Mouse (Mus musculus) G1E (cell line): ENCODE measurements around the gene Tgfa. TPM values are rescaled to one million over a fixed set of nuclear protein-coding genes. Genes with fewer than 3 reads are reported as not detected.

Source experiments
- ATAC-seq: 2 replicates; pipeline ENCODE4 v1.8.0; 2016; ENCODE audit warnings: mild to moderate bottlenecking; ENCODE audit not compliant: insufficient number of reproducible peaks, poor library complexity, low FRiP score, severe bottlenecking; ENCODE audit errors: extremely low read depth
- DNase-seq: peaks from one replicate; pipeline ENCODE4 v3.0.0; 2012; ENCODE audit warnings: low spot score
- H3K27me3 ChIP-seq: 2 replicates; pipeline ENCODE4 v1.6.1; 2012; ENCODE audit warnings: mild to moderate bottlenecking, low read length, inconsistent platforms; ENCODE audit not compliant: insufficient read depth
- H3K36me3 ChIP-seq: replicated peaks from 2 replicates; pipeline ENCODE3; 2012; ENCODE audit warnings: mild to moderate bottlenecking, inconsistent platforms
- H3K4me1 ChIP-seq: 2 replicates; pipeline ENCODE4 v1.6.1; 2012; ENCODE audit warnings: low read depth, low read length, inconsistent platforms, mixed read lengths; ENCODE audit not compliant: insufficient read depth
- H3K4me3 ChIP-seq: 2 replicates; pipeline ENCODE4 v1.5.1; 2012; ENCODE audit warnings: low read depth, mild to moderate bottlenecking, inconsistent platforms, low read length, moderate library complexity, mixed read lengths
- H3K9me3 ChIP-seq: replicated peaks from 2 replicates; pipeline ENCODE4 v1.6.1; 2012; ENCODE audit warnings: inconsistent platforms
- CTCF ChIP-seq: IDR thresholded peaks from 2 replicates; pipeline ENCODE4 v1.5.1; 2012; ENCODE audit warnings: low read depth, low read length, inconsistent platforms, mixed read lengths
- GATA1 ChIP-seq: IDR thresholded peaks from 2 replicates; pipeline ENCODE4 v1.6.1; 2012; ENCODE audit warnings: borderline replicate concordance, low read length, inconsistent platforms, mixed read lengths
- GATA2 ChIP-seq: IDR thresholded peaks from 2 replicates; pipeline ENCODE4 v1.6.1; 2012; ENCODE audit warnings: low read depth, low read length, inconsistent platforms, borderline replicate concordance
- POLR2AphosphoS5 ChIP-seq: IDR thresholded peaks from 2 replicates; pipeline ENCODE4 v1.6.1; 2012; ENCODE audit warnings: low read depth, low read length, inconsistent platforms; ENCODE audit not compliant: insufficient replicate concordance
- TAL1 ChIP-seq: conservative IDR thresholded peaks from 2 replicates; pipeline ENCODE4 v1.6.1; 2012; ENCODE audit warnings: low read depth, low read length, inconsistent platforms, mixed read lengths
- polyA plus RNA-seq: library from polyadenylated mRNA; stranded (reverse); fragments of >175 nt; gene quantifications from 2 replicates; pipeline ENCODE4 v1.2.3, GENCODE M21; 2012
- total RNA-seq, 2 experiments: library from RNA; stranded (forward) in 1 of 2; stranded (reverse) in 1 of 2; fragments of 200-1000 nt in 1 of 2; fragments of >200 nt in 1 of 2; fragmentation: Nextera tagmentation in 1 of 2; gene quantifications; 2 replicates each; pipeline ENCODE4 v1.2.3; 2014 to 2017

The Tgfa gene
- total RNA-seq (2014; fragmentation: Nextera tagmentation) (25.6 and 28.8 TPM in 2 replicates), total RNA-seq (2017) (13.3 and 13.9 TPM in 2 replicates), polyA plus RNA-seq (30.6 and 32.5 TPM in 2 replicates)

DNA sequence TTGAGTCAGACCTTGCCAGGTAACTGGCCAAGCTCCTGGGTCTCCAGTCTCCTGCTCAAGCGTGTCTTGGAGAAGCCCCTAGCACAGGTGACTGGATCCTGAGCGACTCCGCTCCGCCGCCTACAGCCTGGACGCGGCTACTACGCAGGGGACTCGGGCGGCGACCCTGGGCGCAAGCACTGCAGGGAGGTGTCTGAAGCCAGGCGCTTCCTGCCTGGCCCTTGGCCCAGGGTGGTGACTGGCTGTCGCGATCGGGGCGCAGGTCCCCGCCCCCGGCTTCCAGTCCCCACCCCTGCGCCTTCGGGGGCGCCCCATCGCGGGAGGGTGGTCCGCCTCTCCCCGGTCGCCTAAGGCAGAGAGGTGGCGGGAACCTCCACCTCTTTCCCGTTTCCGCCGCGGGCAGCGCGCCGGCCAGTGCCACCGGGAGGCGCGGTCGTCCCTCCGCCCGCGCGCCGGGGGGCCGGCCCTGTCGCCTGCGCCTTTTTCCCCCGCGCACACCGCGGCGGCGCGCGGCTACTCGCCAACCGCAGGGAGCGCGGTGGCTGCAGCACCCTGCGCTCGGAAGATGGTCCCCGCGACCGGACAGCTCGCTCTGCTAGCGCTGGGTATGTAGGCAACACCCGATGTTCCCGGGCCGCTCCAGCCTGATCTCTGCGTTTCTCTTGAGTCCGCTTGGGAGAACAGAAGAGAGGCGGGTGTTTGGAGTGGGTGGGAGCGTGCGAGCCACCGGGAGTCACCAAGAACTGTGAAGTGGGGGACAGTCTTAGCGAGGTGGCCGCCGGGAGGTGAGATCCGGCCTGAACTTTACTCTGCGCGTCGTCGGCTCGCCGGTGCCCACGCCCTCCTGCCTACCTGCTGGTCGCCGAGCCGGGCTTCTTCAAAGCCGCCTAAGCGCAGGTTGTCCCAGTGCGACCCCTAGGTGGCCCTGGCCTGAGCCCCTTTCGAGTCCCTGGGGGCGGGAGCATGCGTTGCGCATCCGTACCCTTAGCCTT lies at the start of gene Tgfa:
Tgfa (plus strand) TSS at position 283 of the 992 bp plus-strand sequence.
- Histone ChIP-seq H3K27me3 (peaks cover 9% of the 10 kb centered on the region; the same call in 1 of the 2 replicates), H3K4me3 (peak within 1 kb of the TSS; percentile 83), H3K36me3 (peaks cover 26% of the 10 kb centered on the region), H3K9me3 (no peaks in the 10 kb centered on the region), H3K4me1 (peaks cover 64% of the 10 kb centered on the region)
- no peak for TF ChIP-seq GATA2
- TF ChIP-seq POLR2AphosphoS5 = no peak
- TF ChIP-seq CTCF = no peak
- ATAC-seq (peak; percentile 77), DNase-seq (peak; percentile 87)

DNA sequence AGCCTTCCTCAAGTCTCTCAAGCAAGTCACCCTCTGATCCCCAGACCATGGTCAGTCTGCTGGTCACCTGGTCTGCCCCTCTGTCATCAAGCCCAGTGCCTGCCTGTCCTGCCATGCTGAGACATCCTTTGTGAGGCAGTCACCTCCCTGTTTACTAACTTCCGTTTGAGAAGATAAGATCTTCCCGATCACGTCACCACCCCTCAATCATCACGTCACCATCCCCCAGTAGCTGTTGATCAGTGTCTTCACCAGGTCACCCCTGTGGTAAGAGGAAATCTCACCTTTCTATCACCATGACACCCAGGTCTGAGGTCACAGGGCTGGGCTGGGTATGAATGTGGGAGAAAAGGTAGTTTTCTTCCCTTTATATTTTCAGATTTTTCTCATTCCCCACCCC lies 46.5 kb upstream of the Tgfa start:
- Histone ChIP-seq H3K4me3 (peak overlapping the region; percentile 10; the same call in 1 of the 2 replicates), H3K27me3 (no peaks in the 10 kb centered on the region; the same call in 1 of the 2 replicates), H3K9me3 (peaks cover 9% of the 10 kb centered on the region), H3K36me3 (no peaks in the 10 kb centered on the region), H3K4me1 (peaks cover 22% of the 10 kb centered on the region)
- TF ChIP-seq CTCF (no peak), TAL1 (no peak), GATA2 (peak; percentile 77; the same call in 1 of the 2 replicates), POLR2AphosphoS5 (no peak)
- ATAC-seq = no peak
- no peak for DNase-seq

DNA sequence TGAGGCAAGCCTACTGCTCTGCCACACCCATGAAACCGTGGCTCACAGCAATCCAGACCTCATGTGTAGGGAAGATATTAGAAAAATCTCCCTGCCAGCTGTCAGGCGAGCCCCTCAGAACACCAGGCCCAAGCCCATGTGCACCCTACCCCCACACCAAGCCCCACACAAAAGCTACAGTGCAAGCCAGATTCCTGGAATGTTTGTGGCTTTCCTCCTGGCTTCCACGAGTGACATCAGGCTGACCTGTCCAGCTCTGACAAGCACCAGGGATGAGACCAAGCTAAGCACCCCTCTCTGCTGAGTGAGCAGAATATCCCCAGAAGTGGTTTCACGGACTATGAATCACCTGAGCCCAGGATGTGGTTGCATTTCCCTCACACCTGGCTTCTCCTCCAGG lies 46.0 kb upstream of the Tgfa start:
- TF ChIP-seq TAL1 (0 out of 2 replicates have a peak, but pooled peaks have one; percentile 8), GATA1 (no peak)
- Histone ChIP-seq H3K9me3 (peaks cover 9% of the 10 kb centered on the region), H3K4me3 (peak overlapping the region; percentile 33; the same call in 1 of the 2 replicates), H3K27me3 (no peaks in the 10 kb centered on the region; the same call in 1 of the 2 replicates), H3K36me3 (no peaks in the 10 kb centered on the region), H3K4me1 (peaks cover 25% of the 10 kb centered on the region)
- no peak for DNase-seq
- ATAC-seq = no peak

DNA sequence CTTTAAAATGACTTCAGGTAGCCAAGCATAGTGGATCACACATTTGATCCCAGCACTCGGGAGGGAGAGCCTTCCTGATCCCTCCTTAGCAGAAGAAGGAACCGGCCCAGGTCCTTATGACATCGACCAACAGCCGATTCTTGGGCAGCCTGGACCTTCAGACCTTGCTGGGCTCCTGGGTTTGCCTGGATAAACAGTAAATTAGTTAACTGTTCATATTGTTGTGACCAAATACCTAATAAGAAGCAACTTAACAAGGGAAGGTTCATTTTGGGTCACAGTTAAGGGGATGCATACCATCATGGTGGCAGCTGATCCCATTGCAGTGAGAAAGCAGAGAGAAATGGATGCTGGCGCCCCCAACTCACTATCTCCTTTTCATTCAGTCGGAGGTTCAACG lies 42.3 kb upstream of the Tgfa start:
- no peak for ATAC-seq
- H3K4me1 ChIP-seq = peaks cover 54% of the 10 kb centered on the region
- peaks cover 9% of the 10 kb centered on the region for H3K27me3 ChIP-seq
- TF ChIP-seq GATA1 = no peak
- no peak for TF ChIP-seq POLR2AphosphoS5
- no peak for TF ChIP-seq TAL1
- DNase-seq = no peak
- H3K4me3 ChIP-seq = no peak overlapping the region
- H3K9me3 ChIP-seq = no peaks in the 10 kb centered on the region
- H3K36me3 ChIP-seq = no peaks in the 10 kb centered on the region

DNA sequence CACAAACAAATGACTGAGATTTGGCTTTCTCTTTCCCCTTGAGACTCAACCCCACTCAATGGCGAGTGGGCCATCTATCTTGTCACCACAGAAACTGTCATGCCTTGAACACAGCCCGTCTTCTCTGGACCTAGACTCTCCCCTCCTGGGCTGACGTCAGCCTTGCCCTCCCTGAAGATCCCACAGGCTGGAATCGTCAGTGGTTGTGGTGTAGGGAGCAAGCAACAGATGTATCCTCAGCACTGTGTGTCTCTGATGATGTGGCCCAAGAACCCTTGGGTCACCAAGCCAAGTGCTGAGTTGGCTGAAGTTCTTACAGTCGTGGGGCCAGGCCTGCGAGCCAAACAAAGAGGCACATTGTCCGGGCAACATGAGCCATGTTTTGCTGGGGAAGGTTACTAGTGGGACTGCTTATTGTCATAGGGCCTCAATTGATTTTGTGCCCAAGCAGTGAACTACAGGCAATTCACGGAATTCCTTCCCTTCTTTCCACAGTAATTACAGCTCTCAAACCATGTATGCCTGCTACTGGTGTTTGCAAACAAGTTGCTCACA lies 41.5 kb upstream of the Tgfa start:
- TF ChIP-seq CTCF (no peak), GATA1 (no peak)
- ATAC-seq (no peak), DNase-seq (no peak)
- Histone ChIP-seq H3K27me3 (peaks cover 9% of the 10 kb centered on the region), H3K4me3 (no peak overlapping the region), H3K36me3 (no peaks in the 10 kb centered on the region), H3K4me1 (peaks cover 48% of the 10 kb centered on the region), H3K9me3 (no peaks in the 10 kb centered on the region; the same call in 1 of the 2 replicates)

DNA sequence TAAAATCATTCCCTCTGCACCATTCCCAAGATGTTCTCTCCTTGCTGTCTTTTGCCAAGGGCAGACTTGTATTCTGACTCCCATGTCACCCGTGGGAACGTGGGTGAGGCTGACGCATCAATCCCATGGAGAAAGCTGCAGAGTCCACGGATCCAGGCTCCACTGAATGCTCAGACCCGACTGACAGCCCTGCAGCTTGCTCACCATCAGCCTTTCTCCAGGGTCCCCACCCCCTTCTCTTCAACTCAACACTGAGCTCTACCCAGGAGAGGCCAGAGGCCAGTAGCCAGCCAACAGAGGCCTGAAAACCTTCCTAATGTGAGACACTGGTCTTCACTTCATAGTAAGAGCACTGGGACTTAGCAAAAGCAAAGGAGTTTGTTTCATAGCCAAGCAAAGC lies 41.0 kb upstream of the Tgfa start:
- ATAC-seq (no peak), DNase-seq (no peak)
- Histone ChIP-seq H3K4me1 (peaks cover 45% of the 10 kb centered on the region), H3K9me3 (no peaks in the 10 kb centered on the region; the same call in 1 of the 2 replicates), H3K36me3 (no peaks in the 10 kb centered on the region), H3K4me3 (no peak overlapping the region), H3K27me3 (peaks cover 9% of the 10 kb centered on the region)
- TF ChIP-seq TAL1 (no peak), GATA1 (no peak), GATA2 (no peak), POLR2AphosphoS5 (no peak), CTCF (no peak)
